Mouse (Mus musculus): Measurements from ENCODE around the gene Hoxa11. TPM values are rescaled to one million over a fixed set of nuclear protein-coding genes. Genes with fewer than 3 reads are reported as not detected.

The Hoxa11 gene
- polyA plus RNA-seq, 1 experiment from 2014 or later: not detected

DNA sequence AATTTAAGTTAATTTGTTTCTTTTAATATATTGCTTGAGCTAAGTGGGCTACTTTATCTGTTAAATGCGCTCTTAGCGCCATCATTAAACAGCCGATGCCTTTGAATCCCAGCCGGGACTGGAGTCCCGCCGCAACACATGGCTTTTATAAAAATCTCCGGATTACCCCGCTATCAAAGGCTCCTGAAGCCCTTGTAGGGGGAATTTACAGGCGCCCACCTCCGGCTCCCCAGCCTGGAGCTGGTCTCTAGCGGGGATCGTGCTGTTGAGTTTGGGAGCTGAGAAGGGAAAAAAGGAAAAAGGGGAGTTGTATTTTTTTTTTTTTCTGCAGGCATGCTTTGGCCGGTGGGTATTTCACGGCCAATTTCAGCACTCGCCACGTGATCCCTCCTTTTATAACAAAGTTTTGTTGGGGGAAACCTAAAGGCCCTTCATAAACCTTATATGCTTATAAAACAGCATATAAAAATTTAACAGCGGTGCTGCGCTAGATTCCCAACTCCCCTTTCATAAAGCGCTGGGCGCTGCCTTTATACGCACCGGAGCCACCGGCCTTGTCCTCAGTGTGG lies 1.1 kb downstream of the Hoxa11 start:
- Histone ChIP-seq H3K9me3 (replicated peaks; ENCODE audit: control insufficient read depth, low read length) (no peaks in the 10 kb centered on the region), H3K4me3 (ENCODE audit: low read depth, low read length) (no peak overlapping the region), H3K36me3 (ENCODE audit: control insufficient read depth, insufficient read depth) (no peaks in the 10 kb centered on the region), H3K27me3 (ENCODE audit: control insufficient read depth, insufficient read depth, low read depth, low read length) (peaks cover 98% of the 10 kb centered on the region), H3K9ac (ENCODE audit: low read depth, low read length) (no peak overlapping the region), H3K4me2 (ENCODE audit: low read depth, low read length) (no peak overlapping the region), H3K27ac (ENCODE audit: low read length) (no peak overlapping the region), H3K4me1 (ENCODE audit: control insufficient read depth, low read depth, low read length) (no peaks in the 10 kb centered on the region; the same call in none of the 2 replicates)
- ATAC-seq (ENCODE audit: low read depth): no peak
- WGBS (ENCODE audit: insufficient replicate concordance): 1% methylated on average over 23 of the region's 23 CpGs

DNA sequence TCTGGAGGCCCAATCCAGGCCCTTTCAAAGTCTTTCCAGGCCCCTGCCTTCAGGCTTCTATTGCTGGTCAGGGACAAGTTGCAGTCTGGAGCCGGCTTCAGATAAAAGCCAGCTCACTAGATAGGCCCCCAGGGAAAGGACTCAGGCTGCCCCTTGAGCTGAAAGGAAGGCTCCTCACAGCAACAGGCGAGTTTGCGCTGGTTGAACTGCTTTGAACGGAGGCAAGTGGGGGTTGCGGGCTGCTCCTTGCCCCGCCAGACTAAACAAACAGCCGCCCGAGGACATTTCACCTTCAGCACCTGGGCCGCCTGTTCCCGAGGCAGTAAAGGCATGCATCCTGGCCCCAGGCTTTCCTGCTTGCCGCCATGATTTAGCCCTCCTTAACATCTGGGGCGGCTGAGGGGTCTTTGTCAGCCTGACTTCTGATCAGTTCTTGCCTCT lies 1.9 kb downstream of the Hoxa11 start:
- Histone ChIP-seq H3K4me2 (ENCODE audit: low read depth, low read length) (no peak overlapping the region), H3K27me3 (ENCODE audit: control insufficient read depth, insufficient read depth, low read depth, low read length) (peaks cover 96% of the 10 kb centered on the region), H3K4me1 (ENCODE audit: control insufficient read depth, low read depth, low read length) (no peaks in the 10 kb centered on the region; the same call in none of the 2 replicates), H3K36me3 (ENCODE audit: control insufficient read depth, insufficient read depth) (no peaks in the 10 kb centered on the region), H3K27ac (ENCODE audit: low read length) (no peak overlapping the region), H3K9ac (ENCODE audit: low read depth, low read length) (no peak overlapping the region), H3K4me3 (ENCODE audit: low read depth, low read length) (no peak overlapping the region), H3K9me3 (replicated peaks; ENCODE audit: control insufficient read depth, low read length) (no peaks in the 10 kb centered on the region)
- ATAC-seq (ENCODE audit: low read depth): no peak
- 4% methylated on average over 12 of the region's 12 CpGs for WGBS (ENCODE audit: insufficient replicate concordance)

DNA sequence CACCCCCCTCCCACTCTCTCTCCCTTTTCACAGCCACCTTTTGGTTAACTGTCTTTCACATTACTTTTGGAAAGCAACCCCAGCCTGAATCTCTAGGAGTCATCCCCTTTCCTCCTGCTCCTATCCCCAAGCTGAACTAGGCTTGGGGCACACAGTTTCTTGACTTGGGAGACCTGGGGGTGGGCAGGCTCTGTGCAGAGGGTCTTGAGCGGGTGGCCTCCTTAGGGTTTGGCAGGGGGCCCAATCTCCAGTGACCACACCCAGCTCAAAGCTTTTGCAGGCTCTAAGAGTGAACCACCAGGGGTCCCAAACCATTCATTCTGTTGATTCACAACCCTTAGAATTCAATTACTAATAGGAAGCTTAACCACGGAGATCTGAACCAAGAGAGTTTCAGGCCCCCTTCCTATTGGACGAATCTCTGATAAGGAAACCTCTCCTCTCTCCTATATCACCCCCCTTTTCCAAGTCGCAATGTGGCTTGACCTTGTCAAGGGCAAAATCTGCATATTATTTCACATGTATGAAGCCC lies 2.7 kb downstream of the Hoxa11 start:
- Histone ChIP-seq H3K4me1 (ENCODE audit: control insufficient read depth, low read depth, low read length) (no peaks in the 10 kb centered on the region; the same call in none of the 2 replicates), H3K4me3 (ENCODE audit: low read depth, low read length) (no peak overlapping the region), H3K9ac (ENCODE audit: low read depth, low read length) (no peak overlapping the region), H3K36me3 (ENCODE audit: control insufficient read depth, insufficient read depth) (no peaks in the 10 kb centered on the region), H3K27me3 (ENCODE audit: control insufficient read depth, insufficient read depth, low read depth, low read length) (peaks cover 96% of the 10 kb centered on the region), H3K9me3 (replicated peaks; ENCODE audit: control insufficient read depth, low read length) (no peaks in the 10 kb centered on the region), H3K27ac (ENCODE audit: low read length) (no peak overlapping the region), H3K4me2 (ENCODE audit: low read depth, low read length) (no peak overlapping the region)
- no peak for ATAC-seq (ENCODE audit: low read depth)
- WGBS (ENCODE audit: insufficient replicate concordance): 7% methylated on average over 4 of the region's 4 CpGs

DNA sequence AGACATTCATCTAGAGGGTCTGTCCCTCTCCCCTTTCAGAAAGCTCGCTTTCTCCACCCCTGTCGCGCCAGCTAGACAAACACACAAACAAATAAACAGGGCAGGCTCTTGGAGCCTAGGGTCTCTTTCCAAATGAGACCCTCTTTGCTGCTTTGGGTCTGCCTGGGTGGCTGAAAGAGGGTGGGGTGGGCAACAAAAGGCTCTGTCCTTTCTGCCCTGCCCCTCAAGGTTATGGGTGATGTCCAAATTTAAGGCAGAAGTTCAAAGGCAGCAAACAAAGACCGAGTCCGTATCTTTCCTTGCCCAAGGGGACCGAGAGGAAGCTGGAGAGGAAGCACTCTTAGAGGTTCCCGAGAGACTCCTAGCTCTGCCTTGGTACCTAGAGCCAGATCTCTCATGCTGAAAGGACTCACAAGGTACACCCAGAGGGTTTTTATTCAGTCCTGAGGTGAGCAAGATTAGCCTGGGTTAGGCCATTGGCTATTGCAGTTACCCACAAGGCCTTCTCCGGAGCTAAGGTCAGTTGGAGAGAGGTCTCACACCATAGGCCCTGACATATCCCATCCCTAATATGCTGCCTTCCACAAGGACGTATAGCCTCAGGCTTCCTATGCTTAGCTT lies 4.5 kb downstream of the Hoxa11 start:
- H3K36me3 ChIP-seq (ENCODE audit: control insufficient read depth, insufficient read depth): no peaks in the 10 kb centered on the region
- no peak overlapping the region for H3K9ac ChIP-seq (ENCODE audit: low read depth, low read length)
- H3K27me3 ChIP-seq (ENCODE audit: control insufficient read depth, insufficient read depth, low read depth, low read length): peaks cover 97% of the 10 kb centered on the region
- H3K4me1 ChIP-seq (ENCODE audit: control insufficient read depth, low read depth, low read length): no peaks in the 10 kb centered on the region; the same call in none of the 2 replicates
- H3K4me2 ChIP-seq (ENCODE audit: low read depth, low read length): no peak overlapping the region
- ATAC-seq (ENCODE audit: low read depth): no peak
- 2% methylated on average over 9 of the region's 9 CpGs for WGBS (ENCODE audit: insufficient replicate concordance)
- H3K9me3 ChIP-seq (replicated peaks; ENCODE audit: control insufficient read depth, low read length): no peaks in the 10 kb centered on the region
- H3K27ac ChIP-seq (ENCODE audit: low read length): no peak overlapping the region
- H3K4me3 ChIP-seq (ENCODE audit: low read depth, low read length): no peak overlapping the region

DNA sequence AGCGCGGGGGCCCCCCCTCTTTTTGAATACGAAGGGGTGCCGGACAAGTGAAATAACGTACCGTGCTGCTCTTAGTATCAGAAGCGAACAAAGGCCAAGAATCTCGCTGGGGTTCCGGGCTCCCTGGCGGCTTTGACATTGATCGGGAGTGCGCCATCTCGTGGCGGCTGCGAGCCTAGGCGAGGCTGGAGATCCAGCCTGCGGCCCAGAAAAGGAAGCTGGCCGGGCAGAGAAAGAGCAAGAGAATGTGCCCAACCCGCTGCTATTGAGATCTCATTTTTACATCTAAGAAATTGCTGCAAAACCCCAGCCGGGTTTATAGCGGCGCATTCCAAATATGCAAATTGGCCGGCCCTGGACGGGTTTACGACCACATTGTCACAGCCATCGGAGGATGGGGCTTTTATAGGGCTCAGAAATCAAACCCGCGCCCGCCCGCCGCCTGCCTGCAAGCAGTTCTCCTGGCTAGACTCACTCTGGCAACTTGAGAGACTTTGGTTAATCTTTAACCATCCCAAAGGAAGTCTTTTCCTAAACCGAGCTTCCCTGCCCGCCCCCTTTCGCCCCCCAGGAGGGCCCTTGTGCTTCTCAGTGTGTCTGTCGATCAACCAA lies 5.1 kb downstream of the Hoxa11 start, which contains the start of gene Hoxa10:
TSS of gene Hoxa10 (minus strand) at position 466 of the 612 bp plus-strand sequence.
- WGBS (ENCODE audit: insufficient replicate concordance): 3% methylated on average over 35 of the region's 35 CpGs
- Histone ChIP-seq H3K4me3 (ENCODE audit: low read depth, low read length) (no peak within 1 kb of the TSS), H3K4me1 (ENCODE audit: control insufficient read depth, low read depth, low read length) (no peaks in the 10 kb centered on the region; the same call in 1 of the 2 replicates), H3K9me3 (replicated peaks; ENCODE audit: control insufficient read depth, low read length) (no peaks in the 10 kb centered on the region), H3K27ac (ENCODE audit: low read length) (no peak within 1 kb of the TSS), H3K27me3 (ENCODE audit: control insufficient read depth, insufficient read depth, low read depth, low read length) (peaks cover 97% of the 10 kb centered on the region), H3K9ac (ENCODE audit: low read depth, low read length) (no peak within 1 kb of the TSS), H3K36me3 (ENCODE audit: control insufficient read depth, insufficient read depth) (no peaks in the 10 kb centered on the region), H3K4me2 (ENCODE audit: low read depth, low read length) (no peak within 1 kb of the TSS)
- no peak for ATAC-seq (ENCODE audit: low read depth)

DNA sequence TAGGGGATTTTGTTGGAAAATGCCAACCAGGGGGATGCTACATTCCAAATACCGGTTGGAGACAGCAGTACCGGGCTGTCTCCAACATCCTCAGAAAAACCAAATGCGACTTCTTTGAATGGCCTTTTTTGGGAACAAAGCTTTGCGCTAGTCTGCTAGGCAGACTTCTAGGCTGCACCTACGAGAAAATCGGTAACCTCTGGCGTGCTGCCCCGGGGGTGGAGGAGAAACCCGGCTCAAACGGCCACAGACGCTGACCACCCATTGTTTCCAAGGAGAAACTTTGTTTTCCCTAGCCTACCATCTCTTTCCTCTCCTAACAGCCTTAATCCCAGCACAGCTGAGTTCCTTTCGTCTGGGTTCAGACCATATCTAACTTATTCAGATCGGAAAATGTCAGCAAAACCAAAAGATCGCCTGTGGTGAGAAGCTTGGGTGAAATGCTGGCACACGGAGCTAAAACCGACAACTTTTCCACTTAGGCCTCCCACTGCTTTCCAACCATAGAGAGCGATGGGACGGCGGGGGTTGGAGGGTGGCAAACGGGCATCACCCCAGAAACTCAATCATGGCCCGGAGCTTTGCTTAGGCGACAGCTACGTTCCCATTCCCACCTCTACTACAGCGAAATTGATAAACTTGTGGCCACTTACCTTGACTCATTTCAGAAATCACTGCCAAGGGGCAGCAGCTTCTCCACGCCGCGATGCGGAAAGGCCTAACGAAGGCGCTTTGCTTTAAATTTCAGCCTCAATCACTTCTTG lies 5.8 kb downstream of the Hoxa11 start:
- Histone ChIP-seq H3K9me3 (replicated peaks; ENCODE audit: control insufficient read depth, low read length) (no peaks in the 10 kb centered on the region), H3K27ac (ENCODE audit: low read length) (no peak overlapping the region), H3K36me3 (ENCODE audit: control insufficient read depth, insufficient read depth) (no peaks in the 10 kb centered on the region), H3K27me3 (ENCODE audit: control insufficient read depth, insufficient read depth, low read depth, low read length) (peaks cover 97% of the 10 kb centered on the region), H3K4me3 (ENCODE audit: low read depth, low read length) (no peak overlapping the region), H3K4me2 (ENCODE audit: low read depth, low read length) (no peak overlapping the region), H3K9ac (ENCODE audit: low read depth, low read length) (no peak overlapping the region), H3K4me1 (ENCODE audit: control insufficient read depth, low read depth, low read length) (no peaks in the 10 kb centered on the region; the same call in 1 of the 2 replicates)
- WGBS (ENCODE audit: insufficient replicate concordance): 3% methylated on average over 30 of the region's 30 CpGs
- ATAC-seq (ENCODE audit: low read depth): no peak

DNA sequence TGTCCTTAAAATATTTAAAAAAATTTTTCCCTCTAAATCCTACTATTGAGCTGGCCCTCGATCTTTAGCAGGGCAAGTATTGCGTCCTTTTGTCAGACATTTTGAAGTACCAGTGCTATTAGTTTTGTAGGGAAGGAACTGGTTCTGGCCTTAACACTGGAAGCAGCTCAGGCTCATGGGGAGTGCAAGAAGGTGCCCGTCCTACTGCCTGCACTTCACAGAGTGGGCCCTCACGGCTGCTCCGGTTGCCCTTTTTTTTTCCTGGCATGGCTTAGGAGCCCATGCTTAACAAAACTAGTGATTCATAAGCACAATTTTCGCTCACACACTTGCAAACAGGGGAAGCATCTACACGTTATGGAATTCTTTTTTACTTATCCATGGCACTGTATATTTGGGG lies 6.6 kb downstream of the Hoxa11 start:
- no peaks in the 10 kb centered on the region for H3K36me3 ChIP-seq (ENCODE audit: control insufficient read depth, insufficient read depth)
- H3K4me2 ChIP-seq (ENCODE audit: low read depth, low read length): no peak overlapping the region
- H3K9ac ChIP-seq (ENCODE audit: low read depth, low read length): no peak overlapping the region
- no peak for ATAC-seq (ENCODE audit: low read depth)
- H3K4me1 ChIP-seq (ENCODE audit: control insufficient read depth, low read depth, low read length): no peaks in the 10 kb centered on the region; the same call in 1 of the 2 replicates
- 8% methylated on average over 7 of the region's 7 CpGs for WGBS (ENCODE audit: insufficient replicate concordance)
- H3K9me3 ChIP-seq (replicated peaks; ENCODE audit: control insufficient read depth, low read length): no peaks in the 10 kb centered on the region
- H3K27ac ChIP-seq (ENCODE audit: low read length): no peak overlapping the region
- no peak overlapping the region for H3K4me3 ChIP-seq (ENCODE audit: low read depth, low read length)
- peaks cover 97% of the 10 kb centered on the region for H3K27me3 ChIP-seq (ENCODE audit: control insufficient read depth, insufficient read depth, low read depth, low read length)

DNA sequence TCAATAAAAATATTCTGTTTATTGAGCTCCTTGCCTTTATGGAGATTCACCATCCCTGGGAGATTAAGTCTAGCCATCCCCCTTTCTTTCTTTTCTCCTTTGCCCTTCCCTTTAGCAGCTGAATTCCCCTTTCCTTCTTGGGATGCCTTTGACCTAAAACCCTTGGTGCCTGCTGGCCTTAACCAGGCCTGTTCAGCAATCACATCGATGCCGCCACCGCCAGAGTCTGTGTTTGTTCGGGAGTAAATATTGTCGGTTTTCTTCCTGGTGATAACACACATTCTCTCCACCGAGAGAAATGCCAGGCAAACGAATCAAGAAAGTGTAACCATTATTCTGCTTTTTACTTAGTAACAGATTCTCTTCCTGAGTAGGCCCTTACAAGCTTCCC lies 7.5 kb downstream of the Hoxa11 start:
- no peak overlapping the region for H3K27ac ChIP-seq (ENCODE audit: low read length)
- no peak for ATAC-seq (ENCODE audit: low read depth)
- WGBS (ENCODE audit: insufficient replicate concordance): 4% methylated on average over 7 of the region's 7 CpGs
- peaks cover 97% of the 10 kb centered on the region for H3K27me3 ChIP-seq (ENCODE audit: control insufficient read depth, insufficient read depth, low read depth, low read length)
- no peak overlapping the region for H3K4me3 ChIP-seq (ENCODE audit: low read depth, low read length)
- no peaks in the 10 kb centered on the region for H3K36me3 ChIP-seq (ENCODE audit: control insufficient read depth, insufficient read depth)
- H3K4me2 ChIP-seq (ENCODE audit: low read depth, low read length): no peak overlapping the region
- no peaks in the 10 kb centered on the region for H3K9me3 ChIP-seq (replicated peaks; ENCODE audit: control insufficient read depth, low read length)
- H3K4me1 ChIP-seq (ENCODE audit: control insufficient read depth, low read depth, low read length): no peaks in the 10 kb centered on the region; the same call in 1 of the 2 replicates
- no peak overlapping the region for H3K9ac ChIP-seq (ENCODE audit: low read depth, low read length)

Data from liver, embryonic 16.5 days (tissue).